Mouse (Mus musculus) myocyte (in vitro differentiated cells): ENCODE results near the gene Pycr1.

Experiments
- MAX ChIP-seq: IDR thresholded peaks from one replicate; pipeline ENCODE4 v1.6.1; 2011; ENCODE audit warnings: low read depth, mild to moderate bottlenecking, control low read depth
- POLR2A ChIP-seq: IDR thresholded peaks from one replicate; pipeline ENCODE4 v1.6.1; 2011; ENCODE audit warnings: low read depth, mild to moderate bottlenecking, control low read depth, moderate library complexity; ENCODE audit not compliant: insufficient read length
- POLR2AphosphoS2 ChIP-seq: IDR thresholded peaks from one replicate; pipeline ENCODE4 v1.6.1; 2011; ENCODE audit warnings: low read depth, control low read depth; ENCODE audit not compliant: insufficient read length
- TCF3 ChIP-seq: IDR thresholded peaks from one replicate; pipeline ENCODE4 v1.6.1; 2011; ENCODE audit warnings: low read depth, control low read depth; ENCODE audit not compliant: insufficient read length
- USF1 ChIP-seq: IDR thresholded peaks from one replicate; pipeline ENCODE4 v1.6.1; 2011; ENCODE audit warnings: low read depth, mild to moderate bottlenecking, control low read depth, moderate library complexity

DNA sequence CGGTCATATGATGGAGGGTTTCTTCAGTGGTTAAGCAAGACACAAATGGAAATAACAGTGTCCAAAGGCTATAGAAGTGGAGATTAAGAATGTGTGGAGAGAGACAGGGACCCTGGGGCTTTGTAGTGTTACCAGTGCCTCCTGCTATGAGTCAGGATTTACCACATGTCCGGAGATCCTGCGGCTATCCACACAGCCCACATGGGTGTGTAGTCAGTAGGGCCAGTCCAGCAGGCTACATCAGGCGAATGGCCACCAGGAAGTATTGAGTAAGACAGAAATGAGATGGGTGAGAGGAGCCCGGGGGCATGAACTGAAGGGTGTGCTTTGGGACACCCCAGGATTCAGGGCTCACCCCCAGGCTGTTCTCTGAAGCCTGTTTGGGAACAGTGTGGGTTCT is 39.1 kb upstream of the Pycr1 start:
- no peak for TF ChIP-seq POLR2A
- no peak for TF ChIP-seq POLR2AphosphoS2
- no peak for TF ChIP-seq MAX
- no peak for TF ChIP-seq TCF3
- TF ChIP-seq USF1 = peak; percentile 23
